Mouse (Mus musculus) liver, adult 2 months (tissue): Measurements from ENCODE around the gene Myrip. TPM values are rescaled to one million over a fixed set of nuclear protein-coding genes. Genes with fewer than 3 reads are reported as not detected.
A peak's percentile ranks its signal among the peaks of the same experiment; 100 is the strongest.

Experiments used
- DNase-seq: peaks from one replicate; pipeline ENCODE4 v3.0.0-alpha.2; 2011; ENCODE audit warnings: low read depth, low spot score; ENCODE audit errors: extremely low read depth
- H3K27ac ChIP-seq: fragments of 200-500 bp; replicated peaks from 2 replicates; pipeline ENCODE4 v1.5.1; 2012; ENCODE audit warnings: low read depth, mild to moderate bottlenecking, control low read depth, inconsistent platforms, low read length; ENCODE audit not compliant: insufficient read depth
- H3K27me3 ChIP-seq: fragments of 200-500 bp; 2 replicates; pipeline ENCODE4 v1.6.1; 2012; ENCODE audit warnings: mild to moderate bottlenecking, moderate library complexity, low read length, inconsistent platforms; ENCODE audit not compliant: control insufficient read depth, insufficient read depth
- H3K36me3 ChIP-seq: fragments of 200-500 bp; 2 replicates; pipeline ENCODE4 v1.6.1; 2012; ENCODE audit warnings: low read length, inconsistent platforms; ENCODE audit not compliant: control insufficient read depth, insufficient read depth
- H3K4me1 ChIP-seq: fragments of 200-500 bp; 2 replicates; pipeline ENCODE4 v1.6.1; 2011; ENCODE audit warnings: low read length; ENCODE audit not compliant: control insufficient read depth, insufficient read depth
- H3K4me3 ChIP-seq: fragments of 200-500 bp; 2 replicates; pipeline ENCODE4 v1.5.1; 2011; ENCODE audit warnings: low read depth, mild to moderate bottlenecking, control low read depth, low read length, moderate library complexity; ENCODE audit not compliant: insufficient read depth
- H3K79me2 ChIP-seq: fragments of 200-500 bp; 2 replicates; pipeline ENCODE4 v1.6.1; 2012; ENCODE audit warnings: inconsistent platforms, mild to moderate bottlenecking, low read length, moderate library complexity; ENCODE audit not compliant: control insufficient read depth, insufficient read depth
- H3K9ac ChIP-seq: fragments of 200-500 bp; 2 replicates; pipeline ENCODE4 v1.6.1; 2012; ENCODE audit warnings: low read depth, mild to moderate bottlenecking, control low read depth, inconsistent platforms, low read length
- CTCF ChIP-seq: fragments of 200-500 bp; IDR thresholded peaks from 2 replicates; pipeline ENCODE4 v1.5.1; 2011; ENCODE audit warnings: low read depth, low read length, control low read depth
- POLR2A ChIP-seq: fragments of 200-500 bp; IDR thresholded peaks from 2 replicates; pipeline ENCODE4 v1.6.1; 2011; ENCODE audit warnings: low read length, control low read depth; ENCODE audit not compliant: insufficient read depth; ENCODE audit errors: extremely low read depth
- WGBS: fragments of 180-500 bp; shearing (Covaris S2); methylation state at CpG from one replicate; pipeline ENCODE4 v1.1.7; 2018; 5-methylcytosine and 5-hydroxymethylcytosine counted together
- polyA plus RNA-seq: library from polyadenylated mRNA; depleted of rRNA; stranded (reverse); fragments of >200 nt; gene quantifications from 2 replicates; pipeline ENCODE4 v1.2.3, GENCODE M21; 2012
- total RNA-seq: library from RNA; depleted of rRNA; stranded (reverse); fragments of >200 nt; gene quantifications from 2 replicates; pipeline ENCODE4 v1.2.3, GENCODE M21; 2014

The Myrip gene
- total and polyA plus RNA-seq, 2 experiments: 0.09 to 0.28 TPM

DNA sequence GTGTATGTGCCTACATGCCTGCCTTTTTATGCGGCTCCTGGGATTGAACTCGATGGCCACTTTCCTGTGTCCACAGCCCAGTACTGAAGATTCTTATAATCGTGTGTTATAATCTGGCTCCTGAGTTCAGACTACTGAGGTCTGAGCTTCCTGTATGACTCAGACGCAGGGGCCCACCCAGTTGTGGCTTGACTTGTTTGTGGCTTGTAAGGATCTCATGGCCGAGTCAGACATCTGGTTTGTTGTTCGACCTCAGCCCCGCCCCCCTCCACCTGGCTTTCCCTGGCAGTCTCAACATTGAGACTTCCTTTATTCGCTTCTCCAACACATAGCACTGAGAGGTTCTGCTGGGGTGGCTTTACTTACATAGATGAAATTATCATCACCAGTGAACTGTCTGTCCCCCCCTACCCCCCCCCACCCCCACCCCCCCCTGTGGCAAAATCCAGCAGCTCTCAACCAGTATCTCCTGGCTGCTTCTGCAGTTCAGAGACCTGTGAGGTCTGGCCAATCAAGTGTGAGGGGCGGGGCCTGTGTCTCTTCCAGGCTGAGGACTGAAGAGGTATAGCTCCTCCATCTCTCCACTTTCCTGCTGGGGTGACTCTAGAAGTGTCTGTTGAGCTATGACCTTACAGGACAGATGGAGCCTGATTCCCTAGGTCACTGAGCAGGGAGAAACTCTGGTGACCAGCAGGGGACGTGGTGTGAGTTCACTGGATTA lies 38.8 kb downstream of the Myrip start:
- 82% methylated on average over 10 of the region's 10 CpGs for WGBS
- no peak overlapping the region for H3K4me3 ChIP-seq
- H3K79me2 ChIP-seq: no peaks in the 10 kb centered on the region
- H3K27me3 ChIP-seq: no peaks in the 10 kb centered on the region
- H3K27ac ChIP-seq: no peak overlapping the region
- TF ChIP-seq POLR2A (no peak), CTCF (no peak)
- no peaks in the 10 kb centered on the region for H3K4me1 ChIP-seq
- H3K36me3 ChIP-seq: no peaks in the 10 kb centered on the region
- no peak for DNase-seq
- no peak overlapping the region for H3K9ac ChIP-seq

DNA sequence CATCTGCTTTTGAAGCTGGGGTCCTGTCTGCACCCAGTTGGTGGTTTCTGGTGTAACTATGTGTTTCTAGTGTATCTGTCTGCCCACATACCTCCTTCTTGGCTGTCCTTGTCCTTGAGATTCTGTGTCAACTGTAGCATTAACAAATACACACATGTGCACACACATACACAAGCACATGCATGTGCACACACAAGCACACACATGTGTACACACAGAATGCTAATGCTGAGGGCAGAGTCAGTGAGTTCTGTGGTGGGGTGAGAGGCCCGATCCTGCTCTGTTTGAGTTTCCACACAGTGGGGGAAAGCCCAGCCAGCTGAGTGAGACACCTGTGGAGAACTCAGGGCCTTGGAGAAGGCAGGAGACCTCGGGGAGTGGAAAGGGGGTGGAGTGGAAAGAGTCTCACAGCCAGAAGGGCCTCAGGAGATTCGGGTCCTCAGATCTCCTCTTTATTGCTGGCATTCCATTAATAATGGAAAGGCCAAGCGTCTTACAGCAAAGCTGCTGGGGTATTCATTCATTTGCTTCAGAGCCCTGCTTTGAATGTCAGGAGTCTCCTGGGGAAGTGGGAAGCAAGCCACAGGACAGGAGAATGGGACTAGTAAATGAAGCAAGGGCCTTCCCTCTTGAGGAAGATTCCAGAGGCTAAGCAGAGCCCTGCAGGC lies 41.9 kb downstream of the Myrip start:
- no peak overlapping the region for H3K9ac ChIP-seq
- DNase-seq: no peak
- no peaks in the 10 kb centered on the region for H3K36me3 ChIP-seq
- 82% methylated on average over 4 of the region's 4 CpGs for WGBS
- TF ChIP-seq CTCF (no peak), POLR2A (no peak)
- H3K27me3 ChIP-seq: no peaks in the 10 kb centered on the region
- peaks cover 8% of the 10 kb centered on the region for H3K4me1 ChIP-seq
- H3K4me3 ChIP-seq: no peak overlapping the region
- no peak overlapping the region for H3K27ac ChIP-seq
- no peaks in the 10 kb centered on the region for H3K79me2 ChIP-seq

DNA sequence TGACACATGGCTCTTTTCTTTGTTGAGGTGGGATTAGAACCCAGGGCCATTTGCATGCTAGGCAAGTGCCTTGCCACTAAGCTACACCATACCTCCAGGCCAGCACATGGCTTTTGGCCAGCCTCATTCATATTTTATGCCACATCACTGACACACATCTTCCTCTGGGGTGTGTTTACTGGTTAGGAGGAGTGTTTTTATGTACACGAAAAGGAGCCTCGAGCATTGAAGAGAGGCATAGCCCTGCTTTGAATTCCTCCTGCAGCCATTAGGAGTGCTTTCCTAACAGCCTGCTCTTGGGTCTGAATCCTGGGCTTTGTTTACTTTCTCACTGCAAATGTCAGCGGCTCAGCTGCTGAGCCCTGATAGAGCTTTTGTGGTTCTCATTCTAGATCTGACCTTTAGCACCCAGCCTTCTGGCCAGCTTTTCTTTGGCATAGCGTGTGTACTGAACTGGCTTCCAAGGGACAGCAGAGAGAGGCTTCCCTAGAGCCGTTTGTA lies 44.4 kb downstream of the Myrip start:
- no peak for TF ChIP-seq CTCF
- no peak for TF ChIP-seq POLR2A
- DNase-seq: peak; percentile 93
- H3K4me3 ChIP-seq: no peak overlapping the region
- peaks cover 28% of the 10 kb centered on the region for H3K4me1 ChIP-seq
- H3K36me3 ChIP-seq: no peaks in the 10 kb centered on the region
- no peaks in the 10 kb centered on the region for H3K27me3 ChIP-seq
- H3K9ac ChIP-seq: no peak overlapping the region
- no peak overlapping the region for H3K27ac ChIP-seq
- no peaks in the 10 kb centered on the region for H3K79me2 ChIP-seq
- 8% methylated on average over 5 of the region's 5 CpGs for WGBS

DNA sequence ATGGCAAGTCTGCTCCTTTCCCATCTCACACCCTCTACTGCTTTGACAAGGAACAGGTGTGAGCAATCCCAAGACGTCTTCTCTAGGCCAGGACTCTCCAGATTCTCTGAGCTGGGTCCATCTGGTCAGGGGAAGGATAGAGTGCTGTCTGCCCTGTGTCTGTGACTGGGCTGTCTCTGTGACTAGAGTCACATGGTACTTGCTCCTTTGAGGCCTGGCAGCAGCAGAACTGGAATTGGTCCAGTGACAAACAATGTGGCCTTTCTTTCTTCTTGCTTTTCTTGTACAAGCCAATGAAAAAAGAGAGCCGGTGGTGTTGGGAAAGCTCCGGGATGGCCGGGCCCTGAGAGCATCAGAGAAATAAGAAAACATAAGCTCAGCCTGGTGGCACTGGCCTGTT lies 47.8 kb downstream of the Myrip start:
- H3K9ac ChIP-seq: no peak overlapping the region
- H3K79me2 ChIP-seq: no peaks in the 10 kb centered on the region
- H3K4me1 ChIP-seq: peaks cover 35% of the 10 kb centered on the region
- no peak for TF ChIP-seq CTCF
- no peak for TF ChIP-seq POLR2A
- no peak overlapping the region for H3K27ac ChIP-seq
- H3K36me3 ChIP-seq: no peaks in the 10 kb centered on the region
- 36% methylated on average over 4 of the region's 4 CpGs for WGBS
- peak; percentile 62 for DNase-seq
- H3K4me3 ChIP-seq: no peak overlapping the region
- no peaks in the 10 kb centered on the region; the same call in 1 of the 2 replicates for H3K27me3 ChIP-seq

DNA sequence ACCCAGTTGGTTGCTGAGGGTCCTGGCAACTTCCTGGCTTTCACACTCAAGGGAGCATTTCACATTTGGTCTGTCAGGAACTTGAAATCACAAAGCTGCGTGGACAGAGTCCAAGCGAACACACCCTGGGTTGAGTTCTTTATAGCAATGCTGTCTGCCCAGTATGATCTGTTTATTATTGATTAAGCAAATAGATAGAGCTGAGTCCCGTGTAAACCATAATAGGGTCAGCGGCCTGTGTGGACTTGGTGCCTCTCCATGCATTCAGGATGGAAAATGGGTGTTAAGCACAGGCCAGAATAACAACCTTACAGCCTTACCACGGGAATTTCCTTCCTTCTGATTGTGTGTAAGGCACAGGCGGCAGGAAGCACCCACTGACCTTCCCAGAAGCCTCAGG lies 49.0 kb downstream of the Myrip start:
- Histone ChIP-seq H3K4me3 (no peak overlapping the region), H3K4me1 (peaks cover 35% of the 10 kb centered on the region), H3K27ac (no peak overlapping the region), H3K27me3 (no peaks in the 10 kb centered on the region; the same call in 1 of the 2 replicates), H3K36me3 (no peaks in the 10 kb centered on the region), H3K79me2 (no peaks in the 10 kb centered on the region), H3K9ac (no peak overlapping the region)
- whole genome bisulfite sequencing: 5% methylated on average over 6 of the region's 6 CpGs
- no peak for TF ChIP-seq CTCF
- no peak for TF ChIP-seq POLR2A
- peak; percentile 89 for DNase-seq

DNA sequence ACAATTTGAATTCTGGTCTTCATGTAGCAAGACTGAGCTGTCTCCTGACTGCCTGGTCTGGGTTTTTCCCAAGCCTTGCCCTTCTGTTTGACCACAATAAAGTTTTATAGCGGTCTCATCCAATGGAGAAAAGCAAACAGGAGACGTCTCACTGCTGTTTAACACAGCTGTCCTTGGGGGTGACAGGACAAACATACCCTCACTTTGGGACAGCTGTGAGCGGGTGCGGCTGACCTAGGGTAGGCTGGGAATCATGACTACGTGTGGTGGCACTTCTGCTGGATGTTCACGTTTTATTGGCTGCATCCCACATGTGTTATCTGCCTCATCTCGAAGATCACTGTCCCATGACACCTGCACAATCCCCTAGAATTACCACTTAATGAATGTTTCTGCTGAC lies 49.7 kb downstream of the Myrip start:
- no peak for DNase-seq
- H3K4me3 ChIP-seq: no peak overlapping the region
- WGBS: 36% methylated on average over 7 of the region's 7 CpGs
- H3K79me2 ChIP-seq: no peaks in the 10 kb centered on the region
- no peak overlapping the region for H3K27ac ChIP-seq
- H3K36me3 ChIP-seq: no peaks in the 10 kb centered on the region
- no peaks in the 10 kb centered on the region; the same call in 1 of the 2 replicates for H3K27me3 ChIP-seq
- H3K9ac ChIP-seq: no peak overlapping the region
- TF ChIP-seq CTCF: no peak
- TF ChIP-seq POLR2A: no peak
- peaks cover 31% of the 10 kb centered on the region for H3K4me1 ChIP-seq
